Mouse (Mus musculus) midbrain, embryonic 10.5 days (tissue): ENCODE measurements around the gene Serpina3a. TPM values are rescaled to one million over a fixed set of nuclear protein-coding genes. Genes with fewer than 3 reads are reported as not detected.
"Not testable (repeated sequence)": the region's sequence is repeated elsewhere in the genome, so short reads cannot be mapped to it uniquely, and the experiment has no call there.

Experiments used
- DNase-seq: peaks from one replicate; pipeline ENCODE4 v3.0.0-alpha.2; 2017; ENCODE audit warnings: low spot score
- H3K27ac ChIP-seq: fragments of 300-500 bp; sonication (generic); replicated peaks from 2 replicates; pipeline ENCODE4 v1.5.1; 2016; ENCODE audit warnings: mild to moderate bottlenecking
- H3K27me3 ChIP-seq: fragments of 300-500 bp; sonication (generic); 2 replicates; pipeline ENCODE4 v1.6.1; 2016; ENCODE audit warnings: low read depth, mild to moderate bottlenecking; ENCODE audit not compliant: poor library complexity, severe bottlenecking
- H3K36me3 ChIP-seq: fragments of 300-500 bp; sonication (generic); 2 replicates; pipeline ENCODE4 v1.6.1; 2016; ENCODE audit warnings: mild to moderate bottlenecking, moderate library complexity
- H3K4me1 ChIP-seq: fragments of 300-500 bp; sonication (generic); 2 replicates; pipeline ENCODE4 v1.6.1; 2016
- H3K4me3 ChIP-seq: fragments of 300-500 bp; sonication (generic); 2 replicates; pipeline ENCODE4 v1.5.1; 2016; ENCODE audit warnings: mild to moderate bottlenecking, moderate library complexity
- H3K9me3 ChIP-seq: fragments of 300-500 bp; sonication (generic); replicated peaks from 2 replicates; pipeline ENCODE4 v1.6.1; 2016; ENCODE audit warnings: mild to moderate bottlenecking
- WGBS: fragments of 180-500 bp; shearing (Covaris S2); methylation state at CpG from one replicate; pipeline ENCODE4 v1.1.7; 2016; 5-methylcytosine and 5-hydroxymethylcytosine counted together
- polyA plus RNA-seq: library from polyadenylated mRNA; unstranded; fragments of >200 nt; fragmentation: Nextera tagmentation; extraction: Ambion mirVana; gene quantifications from 2 replicates; pipeline ENCODE4 v1.2.1, GENCODE M21; 2016

The Serpina3a gene
- not detected in 2 replicates for polyA plus RNA-seq

DNA sequence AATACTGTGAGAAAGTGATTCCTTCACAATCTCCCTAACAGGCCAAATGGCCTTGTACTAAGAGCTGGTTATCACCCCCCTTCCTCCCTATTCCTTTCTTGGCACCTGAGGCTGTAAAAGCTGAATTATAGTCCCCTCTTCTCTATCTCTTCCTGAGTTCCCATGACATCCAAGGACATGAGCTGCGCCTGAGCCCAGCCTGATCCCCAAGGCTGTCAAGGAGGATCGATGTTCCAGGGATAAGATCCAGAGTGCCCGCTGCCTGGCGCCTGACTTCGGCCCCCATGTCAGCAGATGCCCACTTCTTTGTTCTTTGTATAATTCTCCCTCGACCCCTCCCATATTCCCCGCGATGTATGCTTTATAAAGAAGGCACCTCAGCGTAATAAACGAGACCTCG lies at the start of gene Serpina3a:
Gene Serpina3a (plus strand): TSS at position 392 of the 400 bp plus-strand sequence.
- H3K27me3 ChIP-seq, H3K36me3 ChIP-seq, H3K4me3 ChIP-seq, H3K9me3 ChIP-seq, H3K4me1 ChIP-seq, H3K27ac ChIP-seq, DNase-seq: not testable (repeated sequence)
- WGBS: 89% methylated on average over 11 of the region's 11 CpGs

DNA sequence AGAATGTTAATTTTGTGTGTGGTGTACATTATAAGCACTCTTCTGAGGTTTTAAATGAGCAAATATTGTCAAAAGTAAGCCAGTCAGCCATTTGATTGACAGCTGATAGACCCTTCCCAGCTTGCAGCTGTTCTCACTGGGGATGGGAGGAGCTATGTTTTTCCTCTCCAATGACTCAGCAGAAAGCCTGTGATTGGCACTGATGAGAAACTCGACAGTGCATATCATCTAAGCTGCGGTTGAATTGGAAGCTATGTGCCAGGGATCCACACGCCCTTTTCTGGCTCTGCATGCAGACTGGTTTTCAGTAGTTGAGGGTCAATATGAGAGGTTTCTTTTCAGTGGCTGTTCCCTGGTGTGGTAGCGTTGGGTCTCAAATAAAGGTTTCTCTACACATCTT lies 48.0 kb upstream of the Serpina3a start:
- no peaks in the 10 kb centered on the region for H3K36me3 ChIP-seq
- peaks cover 5% of the 10 kb centered on the region; the same call in 1 of the 2 replicates for H3K4me1 ChIP-seq
- WGBS: 61% methylated on average over 4 of the region's 4 CpGs
- no peaks in the 10 kb centered on the region for H3K27me3 ChIP-seq
- DNase-seq: no peak
- no peak overlapping the region for H3K27ac ChIP-seq
- no peaks in the 10 kb centered on the region for H3K9me3 ChIP-seq
- H3K4me3 ChIP-seq: no peak overlapping the region

DNA sequence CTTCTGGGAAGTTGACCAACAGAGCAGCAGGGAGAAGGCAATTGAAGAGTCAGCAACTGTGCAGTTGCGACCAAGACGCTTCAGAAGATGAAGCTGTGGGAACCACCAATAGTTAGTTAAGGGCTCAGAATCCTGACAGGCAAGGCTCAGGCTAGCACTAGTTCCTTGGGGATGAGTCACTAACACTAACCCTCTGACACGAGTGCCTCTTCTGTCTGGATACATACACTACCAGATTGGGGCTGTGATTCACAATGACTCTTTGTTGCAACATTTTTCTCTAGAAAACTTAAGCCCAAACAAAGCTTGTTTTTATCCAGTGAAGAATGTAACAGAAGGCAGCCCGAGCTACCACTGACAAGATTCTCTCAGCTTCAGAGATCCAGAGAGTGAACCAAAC lies 47.5 kb upstream of the Serpina3a start:
- Histone ChIP-seq H3K36me3 (no peaks in the 10 kb centered on the region), H3K9me3 (no peaks in the 10 kb centered on the region), H3K4me3 (no peak overlapping the region), H3K4me1 (peaks cover 5% of the 10 kb centered on the region; the same call in 1 of the 2 replicates), H3K27me3 (no peaks in the 10 kb centered on the region), H3K27ac (no peak overlapping the region)
- WGBS: 81% methylated on average over 4 of the region's 4 CpGs
- no peak for DNase-seq

DNA sequence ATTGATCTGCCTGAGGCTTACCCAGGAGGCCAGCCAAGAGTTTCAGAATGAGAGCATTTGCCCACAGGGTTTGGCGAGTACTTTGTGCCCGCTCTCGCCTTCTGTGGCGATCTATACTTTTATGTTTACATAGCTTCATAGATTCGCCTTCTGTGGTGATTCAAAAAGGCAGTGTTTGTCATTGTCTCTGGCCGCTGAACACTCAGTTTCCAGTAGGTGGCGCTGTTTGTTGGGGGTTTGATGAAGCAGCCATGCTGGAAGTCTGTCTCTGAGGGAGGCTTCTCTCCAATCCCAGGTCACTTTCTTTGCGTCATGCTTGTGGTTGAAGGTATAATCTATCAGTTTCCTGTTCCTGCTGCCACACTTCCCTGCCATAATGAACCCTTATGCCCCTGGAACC lies 46.3 kb upstream of the Serpina3a start:
- H3K27ac ChIP-seq: peak overlapping the region; percentile 68
- peaks cover 5% of the 10 kb centered on the region; the same call in 1 of the 2 replicates for H3K4me1 ChIP-seq
- peak; percentile 77 for DNase-seq
- H3K4me3 ChIP-seq: no peak overlapping the region
- 31% methylated on average over 8 of the region's 8 CpGs for whole genome bisulfite sequencing
- H3K9me3 ChIP-seq: no peaks in the 10 kb centered on the region
- H3K36me3 ChIP-seq: no peaks in the 10 kb centered on the region
- no peaks in the 10 kb centered on the region for H3K27me3 ChIP-seq

DNA sequence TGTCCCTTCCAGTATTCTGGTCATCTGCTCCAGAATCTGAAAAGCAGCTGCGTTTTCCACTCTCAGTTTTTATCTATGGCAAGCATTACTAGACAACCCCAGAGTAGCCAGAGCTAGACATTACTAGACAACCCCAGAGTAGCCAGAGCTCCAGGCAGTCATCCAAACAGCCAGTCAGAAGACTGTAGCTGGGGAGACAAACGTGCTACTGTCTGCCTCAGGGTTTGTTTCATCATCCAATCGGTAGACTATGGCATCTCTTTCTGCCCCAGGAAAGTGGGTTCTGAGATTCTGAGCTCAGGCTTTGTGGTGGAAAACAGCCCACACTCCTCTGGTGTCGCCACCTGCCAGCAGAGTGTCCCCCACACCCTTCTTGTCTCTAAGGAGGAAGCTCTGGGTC lies 45.0 kb upstream of the Serpina3a start:
- peaks cover 5% of the 10 kb centered on the region; the same call in 1 of the 2 replicates for H3K4me1 ChIP-seq
- no peaks in the 10 kb centered on the region for H3K9me3 ChIP-seq
- no peak overlapping the region for H3K27ac ChIP-seq
- no peak for DNase-seq
- no peaks in the 10 kb centered on the region for H3K27me3 ChIP-seq
- no peaks in the 10 kb centered on the region for H3K36me3 ChIP-seq
- WGBS: 52% methylated on average over 4 of the region's 4 CpGs
- H3K4me3 ChIP-seq: no peak overlapping the region

DNA sequence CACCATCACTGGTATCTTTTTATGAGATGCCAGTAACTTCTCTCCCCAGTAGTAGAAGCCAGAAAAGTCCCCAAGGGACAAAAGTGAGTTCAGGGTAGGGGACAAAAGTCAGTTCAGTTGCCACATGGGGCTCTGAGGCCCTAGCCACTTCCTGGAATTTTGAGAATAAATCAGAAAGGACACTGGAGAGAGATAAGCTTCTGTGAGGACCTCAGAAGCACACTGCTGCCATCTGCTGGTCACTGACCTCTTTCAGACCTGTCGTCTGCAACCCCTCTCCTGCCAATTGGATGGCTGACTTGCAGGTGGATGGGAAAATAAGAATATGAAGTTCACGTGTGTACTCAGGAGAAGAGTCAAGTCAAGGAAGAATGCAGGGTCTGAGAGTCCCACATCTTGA lies 42.9 kb upstream of the Serpina3a start:
- DNase-seq: peak; percentile 67
- H3K27me3 ChIP-seq: no peaks in the 10 kb centered on the region
- peaks cover 7% of the 10 kb centered on the region; the same call in 1 of the 2 replicates for H3K4me1 ChIP-seq
- no peaks in the 10 kb centered on the region for H3K36me3 ChIP-seq
- H3K27ac ChIP-seq: no peak overlapping the region
- no peaks in the 10 kb centered on the region for H3K9me3 ChIP-seq
- 6% methylated on average over 2 of the region's 2 CpGs for WGBS
- H3K4me3 ChIP-seq: no peak overlapping the region

DNA sequence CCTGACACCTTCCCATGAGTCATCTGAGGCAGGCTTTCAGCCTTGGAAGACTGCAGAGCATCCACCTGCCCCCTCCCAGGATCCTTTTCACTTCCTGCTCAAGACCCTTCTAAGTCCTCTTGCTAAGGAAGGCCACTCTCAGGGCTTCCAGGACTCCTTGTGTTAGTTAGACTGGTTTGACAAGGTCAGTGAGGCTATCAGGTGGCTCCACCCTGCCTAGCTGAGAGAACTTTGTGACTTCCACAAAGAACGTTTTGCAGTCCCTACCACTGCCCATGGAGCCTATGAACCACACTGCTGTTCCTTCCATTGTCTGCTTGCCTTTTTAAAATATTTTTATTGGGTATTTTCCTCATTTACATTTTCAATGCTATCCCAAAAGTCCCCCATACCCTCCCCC lies 40.8 kb upstream of the Serpina3a start:
- 69% methylated on average over 1 of the region's 1 CpGs for WGBS
- Histone ChIP-seq H3K36me3 (no peaks in the 10 kb centered on the region), H3K4me3 (no peak overlapping the region), H3K27me3 (no peaks in the 10 kb centered on the region), H3K9me3 (no peaks in the 10 kb centered on the region), H3K4me1 (0 out of 2 replicates have a peak, but pooled peaks cover 4% of the 10 kb centered on the region), H3K27ac (no peak overlapping the region)
- DNase-seq: no peak

DNA sequence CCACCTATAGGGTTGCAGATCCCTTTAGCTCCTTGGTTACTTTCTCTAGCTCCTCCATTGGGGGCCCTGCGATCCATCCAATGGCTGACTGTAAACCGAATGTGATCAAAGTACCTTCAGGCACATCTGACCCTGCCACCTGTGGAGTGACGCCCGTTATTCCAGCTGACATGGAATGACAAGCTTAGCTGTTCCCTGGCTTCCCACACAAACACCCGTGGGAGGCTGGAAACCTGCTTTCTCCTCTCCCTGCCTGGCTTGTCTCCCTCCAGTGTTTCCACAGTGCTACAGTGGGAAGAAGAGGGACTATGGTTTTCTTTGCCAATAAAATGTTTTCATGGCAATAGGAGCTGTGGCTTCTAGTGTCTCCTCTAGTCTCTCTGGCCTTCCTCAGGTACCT lies 40.2 kb upstream of the Serpina3a start:
- 69% methylated on average over 5 of the region's 5 CpGs for WGBS
- H3K9me3 ChIP-seq: no peaks in the 10 kb centered on the region
- no peaks in the 10 kb centered on the region for H3K27me3 ChIP-seq
- no peaks in the 10 kb centered on the region for H3K36me3 ChIP-seq
- no peak for DNase-seq
- H3K27ac ChIP-seq: no peak overlapping the region
- H3K4me3 ChIP-seq: no peak overlapping the region
- 0 out of 2 replicates have a peak, but pooled peaks cover 4% of the 10 kb centered on the region for H3K4me1 ChIP-seq

DNA sequence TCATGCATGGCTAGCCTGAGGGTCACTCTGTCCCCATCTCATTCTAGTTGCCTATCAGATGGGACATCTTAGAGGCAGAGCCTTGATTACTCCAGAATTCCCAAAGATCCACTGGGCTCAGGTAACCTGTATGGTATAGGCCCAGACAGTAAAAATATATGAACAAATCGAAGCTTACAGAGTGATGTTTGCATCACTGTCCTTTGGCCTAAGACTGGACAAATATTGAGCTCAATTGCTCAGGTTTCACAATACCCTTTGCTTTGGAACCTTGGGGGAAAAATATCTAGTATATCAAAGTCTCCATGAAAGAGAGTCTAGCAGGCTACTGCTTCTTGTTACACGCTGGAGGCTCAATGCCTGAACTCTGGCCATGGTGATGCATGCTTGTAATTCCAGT lies 22.4 kb upstream of the Serpina3a start:
- Histone ChIP-seq H3K36me3 (no peaks in the 10 kb centered on the region), H3K4me1 (no peaks in the 10 kb centered on the region), H3K27me3 (no peaks in the 10 kb centered on the region), H3K4me3 (no peak overlapping the region), H3K27ac (no peak overlapping the region), H3K9me3 (no peaks in the 10 kb centered on the region)
- DNase-seq: no peak
- 84% methylated on average over 2 of the region's 2 CpGs for WGBS

DNA sequence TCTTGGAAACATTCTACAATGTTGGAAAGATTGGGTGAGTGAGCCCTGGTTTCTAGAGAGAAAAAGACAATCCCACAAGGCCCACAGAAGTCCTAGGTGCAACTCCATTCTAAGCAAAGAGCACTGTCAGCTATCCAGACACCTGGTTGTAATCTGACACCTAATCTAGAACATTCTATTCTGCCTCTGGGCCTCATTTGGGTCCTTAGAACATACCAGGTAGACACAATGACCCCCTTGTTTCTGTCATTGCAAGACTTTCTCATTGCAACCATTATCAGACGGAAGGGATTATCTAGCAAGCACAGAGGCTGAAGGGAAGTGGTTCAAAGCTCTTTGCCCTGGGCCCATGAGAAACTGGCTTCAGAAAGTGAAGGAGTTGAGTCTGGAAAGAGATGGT lies 21.2 kb upstream of the Serpina3a start:
- 86% methylated on average over 1 of the region's 1 CpGs for WGBS
- Histone ChIP-seq H3K4me1 (no peaks in the 10 kb centered on the region), H3K27me3 (no peaks in the 10 kb centered on the region), H3K36me3 (no peaks in the 10 kb centered on the region), H3K9me3 (no peaks in the 10 kb centered on the region), H3K27ac (no peak overlapping the region), H3K4me3 (no peak overlapping the region)
- no peak for DNase-seq

DNA sequence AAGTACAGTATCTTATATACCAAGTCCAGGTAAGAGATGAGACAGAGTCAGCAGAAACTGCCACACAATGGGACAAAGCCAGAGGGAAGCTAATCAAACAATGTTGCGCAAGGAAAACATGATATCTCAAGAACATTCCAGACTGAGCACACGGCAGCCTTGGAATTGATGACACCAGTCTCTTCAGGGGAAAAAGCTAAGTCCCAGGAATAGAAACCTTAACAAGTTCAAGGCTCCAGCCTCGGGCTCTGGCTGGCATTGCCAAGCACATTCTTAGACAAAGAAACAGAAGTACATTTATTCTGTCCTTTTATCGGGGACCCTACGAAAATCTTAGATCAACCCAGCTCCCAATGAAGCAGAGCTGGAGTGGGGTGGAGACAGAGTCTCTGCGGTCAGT lies 11.8 kb upstream of the Serpina3a start, which contains the start of gene Serpina5:
Gene Serpina5 (plus strand): TSS at position 346 of the 400 bp plus-strand sequence.
- 92% methylated on average over 6 of the region's 6 CpGs for WGBS

DNA sequence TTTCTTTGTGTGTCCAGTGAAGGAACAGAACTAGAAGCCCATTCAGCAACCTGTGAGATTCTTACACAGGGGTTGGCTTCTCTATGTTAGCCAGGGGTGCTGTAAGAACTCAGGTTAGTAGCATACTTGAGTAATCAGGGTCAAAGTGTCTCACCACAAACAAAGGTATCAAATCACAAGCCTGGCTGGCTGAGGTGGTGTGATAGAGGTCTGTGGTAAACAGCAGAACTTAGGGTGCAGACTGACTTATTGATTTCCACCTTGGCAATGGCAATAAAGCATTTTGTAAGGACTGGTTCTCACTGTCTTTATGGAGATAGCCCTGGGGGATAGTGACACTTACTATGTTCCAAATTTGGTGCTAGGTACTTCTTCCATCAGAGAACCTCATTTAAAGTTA lies 6.7 kb upstream of the Serpina3a start:
- Histone ChIP-seq H3K9me3 (no peaks in the 10 kb centered on the region), H3K4me3 (no peak overlapping the region), H3K36me3 (no peaks in the 10 kb centered on the region), H3K27me3 (no peaks in the 10 kb centered on the region), H3K4me1 (no peaks in the 10 kb centered on the region), H3K27ac (no peak overlapping the region)
- DNase-seq: no peak

More for the DNA sequence above, 11.8 kb upstream of the Serpina3a start, which contains the start of gene Serpina5:
- Histone ChIP-seq H3K27me3 (no peaks in the 10 kb centered on the region), H3K36me3 (no peaks in the 10 kb centered on the region), H3K4me3 (no peak within 1 kb of the TSS), H3K27ac (no peak within 1 kb of the TSS), H3K9me3 (no peaks in the 10 kb centered on the region), H3K4me1 (no peaks in the 10 kb centered on the region)
- no peak for DNase-seq

DNA sequence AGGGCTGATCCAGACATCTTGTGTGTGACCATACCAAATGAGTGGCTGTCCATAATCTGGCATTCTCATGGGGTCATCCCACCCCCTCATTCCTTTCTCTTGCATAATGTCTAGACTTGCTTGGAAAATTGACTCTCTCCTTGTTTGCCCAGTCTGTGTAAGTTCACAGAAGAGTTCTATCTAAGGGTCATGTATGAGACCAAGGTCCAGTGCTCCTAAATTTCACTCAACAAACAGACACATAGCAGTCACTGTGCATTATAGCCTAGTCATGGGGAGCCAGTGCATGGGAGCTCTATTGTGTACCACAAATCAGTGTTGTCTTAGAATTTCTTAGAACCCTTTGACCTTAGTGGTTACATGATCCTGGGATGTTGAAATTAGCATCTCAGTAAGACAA lies 5.6 kb upstream of the Serpina3a start:
- no peak overlapping the region for H3K4me3 ChIP-seq
- no peaks in the 10 kb centered on the region for H3K27me3 ChIP-seq
- H3K4me1 ChIP-seq: no peaks in the 10 kb centered on the region
- no peak overlapping the region for H3K27ac ChIP-seq
- no peaks in the 10 kb centered on the region for H3K36me3 ChIP-seq
- H3K9me3 ChIP-seq: no peaks in the 10 kb centered on the region
- no peak for DNase-seq

DNA sequence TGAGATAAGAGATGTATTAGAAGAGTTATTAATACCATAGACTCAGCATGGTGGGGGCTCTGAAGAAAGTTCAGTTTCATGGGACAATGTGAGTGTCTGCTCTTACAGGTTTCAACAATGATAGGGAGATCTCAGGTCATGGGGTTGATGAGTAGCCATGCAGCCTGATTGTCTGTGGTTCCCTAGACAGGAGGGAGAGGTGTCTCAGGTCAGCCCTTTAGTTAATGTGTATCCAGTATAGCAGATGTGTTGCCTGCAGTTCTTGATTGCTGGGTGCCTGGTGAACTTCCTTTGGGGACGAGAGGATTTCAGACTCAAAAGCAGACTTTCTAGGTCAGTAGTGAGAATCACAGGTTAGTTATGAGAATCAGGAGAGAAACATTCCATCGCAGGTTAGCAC lies 4.0 kb upstream of the Serpina3a start:
- no peaks in the 10 kb centered on the region for H3K9me3 ChIP-seq
- DNase-seq: no peak
- H3K36me3 ChIP-seq: no peaks in the 10 kb centered on the region
- H3K4me3 ChIP-seq: no peak overlapping the region
- H3K27ac ChIP-seq: no peak overlapping the region
- WGBS: 85% methylated on average over 2 of the region's 2 CpGs
- H3K27me3 ChIP-seq: no peaks in the 10 kb centered on the region
- H3K4me1 ChIP-seq: no peaks in the 10 kb centered on the region
